Mouse (Mus musculus) lung, postnatal 0 days (tissue): ENCODE measurements at regions not wholly inside any gene's neighbourhood (a gene's known extent, or its start where the extent isn't known, plus 50 kb on each side); places are given as distances from the start of the nearest gene placed in this dataset.

Experiments
- ATAC-seq: fragments of 200-750 bp; cut with Nextera tagmentation; 2 replicates; pipeline ENCODE4 v1.8.0; 2017; ENCODE audit warnings: moderate library complexity
- DNase-seq: peaks from one replicate; pipeline ENCODE4 v3.0.0-alpha.2; 2016; ENCODE audit warnings: low spot score
- H3K27ac ChIP-seq: fragments of 300-500 bp; sonication (generic); 2 replicates; pipeline ENCODE4 v1.5.1; 2014; ENCODE audit warnings: antibody characterized with exemption, mild to moderate bottlenecking, low read length, mixed read lengths
- H3K27me3 ChIP-seq: fragments of 300-500 bp; sonication (generic); replicated peaks from 2 replicates; pipeline ENCODE4 v1.6.1; 2014; ENCODE audit warnings: low read length, mixed read lengths; ENCODE audit not compliant: insufficient read depth
- H3K36me3 ChIP-seq: fragments of 300-500 bp; sonication (generic); 2 replicates; pipeline ENCODE4 v1.6.1; 2014; ENCODE audit warnings: low read length, mixed read lengths; ENCODE audit not compliant: insufficient read depth
- H3K4me1 ChIP-seq: fragments of 300-500 bp; sonication (generic); 2 replicates; pipeline ENCODE4 v1.6.1; 2014; ENCODE audit warnings: antibody characterized with exemption, low read depth, low read length, mixed read lengths; ENCODE audit not compliant: insufficient read depth
- H3K4me2 ChIP-seq: fragments of 300-500 bp; sonication (generic); replicated peaks from 2 replicates; pipeline ENCODE4 v1.6.1; 2014; ENCODE audit warnings: low read depth, mild to moderate bottlenecking, low read length, moderate library complexity, mixed read lengths
- H3K4me3 ChIP-seq: fragments of 300-500 bp; sonication (generic); 2 replicates; pipeline ENCODE4 v1.5.1; 2014; ENCODE audit warnings: low read depth, low read length
- H3K9ac ChIP-seq: fragments of 300-500 bp; sonication (generic); replicated peaks from 2 replicates; pipeline ENCODE4 v1.6.1; 2014; ENCODE audit warnings: low read depth, mild to moderate bottlenecking
- H3K9me3 ChIP-seq: fragments of 300-500 bp; sonication (generic); 2 replicates; pipeline ENCODE4 v1.6.1; 2016; ENCODE audit warnings: low read length, mixed read lengths
- CTCF ChIP-seq: IDR thresholded peaks from 2 replicates; pipeline ENCODE4 v1.5.1; 2016; ENCODE audit warnings: antibody characterized with exemption, mild to moderate bottlenecking
- EP300 ChIP-seq: IDR thresholded peaks from 2 replicates; pipeline ENCODE4 v1.6.1; 2016; ENCODE audit warnings: antibody characterized with exemption, mild to moderate bottlenecking, control low read depth
- WGBS: fragments of 180-500 bp; shearing (Covaris S2); extraction: QIAGEN DNeasy Blood & Tissue Kit; methylation state at CpG from one replicate; pipeline ENCODE4 v1.1.7; 2014; 5-methylcytosine and 5-hydroxymethylcytosine counted together

DNA sequence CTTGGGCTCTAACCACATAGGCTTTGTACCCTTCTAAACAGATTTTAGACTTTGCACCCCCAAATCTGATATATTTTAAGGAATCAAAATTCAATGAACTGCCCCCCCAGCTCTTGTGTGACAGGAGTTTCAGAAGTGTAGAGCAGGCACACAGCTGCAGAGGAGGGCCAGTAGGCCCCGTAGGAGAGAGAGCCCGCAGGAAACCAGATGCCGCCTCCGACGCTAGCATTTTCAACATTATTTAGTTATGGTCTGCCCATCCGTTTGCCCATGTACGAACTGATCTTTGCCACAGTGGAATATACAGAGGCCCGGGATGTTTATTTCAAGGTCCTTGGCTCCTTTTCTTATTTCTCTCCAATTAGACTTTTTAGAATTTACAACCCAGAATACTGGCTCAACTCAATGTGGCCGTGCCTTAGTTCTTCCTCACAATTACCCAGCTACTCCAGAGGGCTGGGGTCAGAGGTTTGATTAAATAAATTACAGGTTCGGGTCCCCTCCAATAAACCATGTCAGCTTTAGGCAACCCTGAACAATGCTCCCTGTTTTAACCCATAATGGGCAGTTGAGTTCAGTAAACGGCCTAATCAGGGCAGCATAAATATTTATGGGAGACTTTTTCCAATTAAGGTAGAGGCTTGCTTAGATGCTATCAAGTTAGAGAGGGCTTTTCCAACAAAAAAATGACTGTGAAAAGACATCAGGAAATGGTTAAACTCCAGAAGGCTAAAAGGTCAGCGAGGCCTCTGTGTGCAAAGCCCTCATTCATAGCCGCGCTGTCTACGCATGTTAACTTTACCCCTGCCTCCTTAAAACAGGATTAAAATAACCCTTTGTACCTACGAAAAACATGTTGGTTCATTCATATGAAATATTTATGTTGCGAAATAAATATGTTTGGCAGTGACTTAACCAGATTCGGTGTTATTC, 308.2 kb upstream of the Prickle1 start:
- no peak for DNase-seq
- TF ChIP-seq CTCF = no peak
- no peak for TF ChIP-seq EP300
- H3K4me1 ChIP-seq = no peaks in the 10 kb centered on the region
- H3K4me3 ChIP-seq = no peak overlapping the region
- H3K27ac ChIP-seq = no peak overlapping the region
- WGBS = 62% methylated on average over 18 of the region's 18 CpGs
- no peak overlapping the region for H3K4me2 ChIP-seq
- H3K27me3 ChIP-seq = no peaks in the 10 kb centered on the region
- ATAC-seq = no peak
- H3K36me3 ChIP-seq = no peaks in the 10 kb centered on the region
- no peaks in the 10 kb centered on the region for H3K9me3 ChIP-seq
- H3K9ac ChIP-seq = no peak overlapping the region

DNA sequence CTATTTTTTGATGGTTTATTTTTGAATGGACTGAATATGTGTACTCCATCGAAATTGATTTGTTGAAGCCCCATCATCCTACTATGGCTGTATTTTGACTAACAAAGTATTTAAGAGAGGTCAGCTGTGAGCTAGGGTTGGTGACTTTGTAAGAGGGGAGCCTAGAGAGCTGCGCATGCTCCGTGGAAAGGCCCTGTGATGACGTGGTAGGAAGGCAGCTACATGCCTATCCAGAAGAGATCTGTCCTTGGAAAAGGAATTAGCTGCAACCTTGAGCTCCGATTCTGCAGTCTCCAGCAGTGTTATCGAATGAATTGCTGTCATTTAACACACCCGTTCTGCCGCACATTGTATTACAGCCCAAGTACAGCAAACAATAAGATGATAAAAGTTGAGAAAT, 287.1 kb upstream of the Prickle1 start:
- no peak for TF ChIP-seq CTCF
- TF ChIP-seq EP300 = no peak
- Histone ChIP-seq H3K9me3 (no peaks in the 10 kb centered on the region), H3K4me1 (no peaks in the 10 kb centered on the region), H3K27ac (no peak overlapping the region), H3K9ac (no peak overlapping the region), H3K4me3 (no peak overlapping the region), H3K36me3 (no peaks in the 10 kb centered on the region), H3K4me2 (no peak overlapping the region), H3K27me3 (no peaks in the 10 kb centered on the region)
- ATAC-seq (no peak), DNase-seq (no peak)
- 84% methylated on average over 8 of the region's 8 CpGs for WGBS

- Histone ChIP-seq H3K9me3 (no peaks in the 10 kb centered on the region), H3K9ac (no peak overlapping the region), H3K27me3 (no peaks in the 10 kb centered on the region), H3K4me1 (no peaks in the 10 kb centered on the region), H3K4me2 (no peak overlapping the region), H3K27ac (no peak overlapping the region), H3K4me3 (no peak overlapping the region), H3K36me3 (no peaks in the 10 kb centered on the region)
- no peak for ATAC-seq
- no peak for DNase-seq
- TF ChIP-seq CTCF (no peak), EP300 (no peak)
Measured at GRCm38 (mm10) chr15:93881276-93881675, 285.6 kb upstream of the Prickle1 start.

DNA sequence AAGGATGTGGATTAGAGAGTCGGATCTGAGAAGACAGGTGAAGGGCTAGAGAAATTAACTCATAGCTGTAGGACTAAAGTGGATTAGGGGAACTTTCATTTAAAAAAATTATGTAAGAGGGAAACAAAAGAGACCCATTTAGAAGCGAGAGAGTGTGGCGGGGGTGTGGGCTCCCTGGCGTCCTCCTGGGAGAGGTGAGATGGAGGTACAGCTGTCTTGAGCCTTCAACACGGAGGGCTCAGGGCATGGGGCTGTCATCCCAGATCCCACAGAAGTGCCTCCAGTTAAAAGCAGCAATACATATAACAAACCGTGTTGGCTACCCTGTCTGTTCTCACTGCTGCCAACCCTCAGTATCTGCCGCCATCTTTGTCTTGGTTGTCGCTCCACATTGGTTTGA, 284.6 kb upstream of the Prickle1 start:
- Histone ChIP-seq H3K4me3 (no peak overlapping the region), H3K36me3 (no peaks in the 10 kb centered on the region), H3K9ac (no peak overlapping the region), H3K9me3 (no peaks in the 10 kb centered on the region), H3K4me1 (no peaks in the 10 kb centered on the region), H3K27ac (no peak overlapping the region), H3K4me2 (no peak overlapping the region), H3K27me3 (no peaks in the 10 kb centered on the region)
- TF ChIP-seq CTCF = no peak
- no peak for TF ChIP-seq EP300
- ATAC-seq (no peak), DNase-seq (no peak)
- 90% methylated on average over 8 of the region's 8 CpGs for WGBS

- Histone ChIP-seq H3K27me3 (no peaks in the 10 kb centered on the region), H3K9ac (no peak overlapping the region), H3K36me3 (no peaks in the 10 kb centered on the region), H3K4me3 (no peak overlapping the region), H3K4me2 (no peak overlapping the region), H3K27ac (no peak overlapping the region), H3K4me1 (no peaks in the 10 kb centered on the region), H3K9me3 (no peaks in the 10 kb centered on the region)
- 77% methylated on average over 3 of the region's 3 CpGs for WGBS
- DNase-seq = no peak
- no peak for ATAC-seq
- TF ChIP-seq EP300 = no peak
- no peak for TF ChIP-seq CTCF
Measured at GRCm38 (mm10) chr15:93879006-93879405, 283.3 kb upstream of the Prickle1 start.

GRCm38 (mm10) chr15:93876335-93876734, 280.6 kb upstream of the Prickle1 start:
- WGBS = 87% methylated on average over 10 of the region's 10 CpGs
- ATAC-seq = no peak
- Histone ChIP-seq H3K9ac (no peak overlapping the region), H3K27ac (no peak overlapping the region), H3K36me3 (no peaks in the 10 kb centered on the region), H3K4me2 (no peak overlapping the region), H3K4me3 (no peak overlapping the region), H3K9me3 (no peaks in the 10 kb centered on the region), H3K27me3 (no peaks in the 10 kb centered on the region), H3K4me1 (no peaks in the 10 kb centered on the region)
- no peak for DNase-seq
- TF ChIP-seq EP300 = no peak
- TF ChIP-seq CTCF = no peak

DNA sequence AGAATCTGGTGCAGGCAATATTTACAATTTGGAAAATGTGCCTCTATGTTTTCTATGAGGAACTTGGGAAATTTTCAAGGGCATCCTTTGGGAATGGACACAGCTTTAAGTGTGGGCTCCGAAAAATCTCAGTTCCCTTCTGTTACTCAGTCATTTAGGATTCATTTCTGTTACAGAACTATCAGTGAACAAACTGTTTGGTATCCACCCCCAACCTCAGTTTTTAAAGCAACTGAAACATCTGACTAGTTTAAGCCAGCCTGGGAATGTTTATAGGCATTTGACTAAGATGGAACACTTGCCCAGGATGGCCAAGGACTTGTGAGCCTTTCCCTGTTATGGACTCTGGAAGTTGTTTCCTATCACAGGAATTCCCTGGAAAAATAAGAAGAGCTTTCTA, 280.0 kb upstream of the Prickle1 start:
- DNase-seq = no peak
- ATAC-seq = no peak
- Histone ChIP-seq H3K4me3 (no peak overlapping the region), H3K27ac (no peak overlapping the region), H3K9me3 (no peaks in the 10 kb centered on the region), H3K4me2 (no peak overlapping the region), H3K27me3 (no peaks in the 10 kb centered on the region), H3K4me1 (no peaks in the 10 kb centered on the region), H3K9ac (no peak overlapping the region), H3K36me3 (no peaks in the 10 kb centered on the region)
- WGBS = 83% methylated on average over 1 of the region's 1 CpGs
- TF ChIP-seq EP300 = no peak
- no peak for TF ChIP-seq CTCF
